Mouse (Mus musculus) monocyte, adult 2 months (primary cell): ENCODE measurements around the gene Mettl6.
"Not testable (repeated sequence)": the region's sequence is repeated elsewhere in the genome, so short reads cannot be mapped to it uniquely, and the experiment has no call there.

Source experiments
- DNase-seq, 2 experiments: peaks; one replicate each; pipeline ENCODE4 v3.0.0; 2022; ENCODE audit warnings: low spot score in 2 of 2, low read depth in 1 of 2

Mettl6 gene

DNA sequence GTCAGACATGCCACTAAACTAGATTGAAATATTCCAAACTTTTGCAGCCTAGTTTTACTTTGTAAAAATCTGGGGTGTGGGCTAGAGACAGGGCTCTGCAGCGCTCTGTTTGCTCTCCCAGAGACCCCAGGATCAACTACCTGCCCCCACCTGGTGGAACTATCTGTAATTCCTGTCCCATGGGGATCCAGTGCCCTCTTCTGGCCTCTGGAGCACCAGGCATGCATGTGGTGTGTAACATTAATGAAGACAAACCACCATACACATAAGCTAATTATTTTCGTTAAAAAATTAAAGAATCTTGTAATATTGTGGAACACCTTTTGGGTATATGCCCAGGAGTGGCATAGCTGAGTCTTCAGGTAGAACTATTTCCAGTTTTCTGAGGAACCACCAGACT lies 21.5 kb downstream of the Mettl6 start:
- DNase-seq = no peak

DNA sequence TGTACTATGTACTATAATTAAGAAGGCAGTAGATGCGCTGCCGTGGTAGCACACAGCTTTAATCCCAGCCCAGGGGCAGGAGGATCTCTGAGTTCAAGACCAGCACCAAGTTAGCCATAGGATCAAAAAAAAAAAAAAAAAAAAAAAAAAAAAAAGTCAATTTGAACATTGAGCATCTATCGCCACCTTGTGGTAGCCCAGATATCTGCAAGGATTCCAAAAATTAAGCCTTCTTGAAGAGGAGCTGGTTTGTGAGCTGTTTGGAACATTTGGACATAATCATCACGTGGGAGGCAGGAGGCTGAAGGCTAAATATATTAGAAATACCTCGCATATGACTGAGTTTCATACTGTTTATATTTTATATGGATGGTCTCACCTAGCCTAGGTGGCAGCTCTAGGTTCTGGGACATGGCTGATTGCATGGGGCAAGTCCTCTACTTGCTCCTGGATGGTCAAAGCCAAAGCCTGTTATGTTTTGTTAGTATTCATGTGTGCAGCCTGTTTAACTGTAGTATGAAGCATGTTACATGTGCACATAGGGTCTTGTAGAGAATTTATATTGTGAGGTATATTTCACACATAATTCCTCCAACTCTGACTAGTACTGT lies 22.3 kb downstream of the Mettl6 start:
- peak in 1 of 2 experiments; percentile 31 for DNase-seq

DNA sequence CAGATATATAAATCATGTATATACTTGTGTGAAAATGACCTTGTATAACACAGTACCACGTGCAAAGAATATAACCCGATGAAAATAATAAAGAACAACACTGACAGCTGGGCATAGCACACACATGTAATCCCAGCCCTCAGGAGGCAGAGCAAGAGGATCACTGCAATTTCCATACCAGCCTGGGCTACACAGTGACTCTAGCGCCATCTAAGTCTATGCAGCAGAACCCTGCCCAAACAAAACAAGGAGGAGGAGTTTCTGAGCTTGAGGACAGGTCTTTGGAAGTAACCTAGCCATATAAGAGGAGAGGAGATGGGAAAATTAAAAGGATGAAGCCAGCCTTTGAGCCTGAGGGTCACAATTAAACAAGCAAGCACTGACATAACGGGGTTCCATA lies 25.1 kb downstream of the Mettl6 start:
- DNase-seq = no peak

DNA sequence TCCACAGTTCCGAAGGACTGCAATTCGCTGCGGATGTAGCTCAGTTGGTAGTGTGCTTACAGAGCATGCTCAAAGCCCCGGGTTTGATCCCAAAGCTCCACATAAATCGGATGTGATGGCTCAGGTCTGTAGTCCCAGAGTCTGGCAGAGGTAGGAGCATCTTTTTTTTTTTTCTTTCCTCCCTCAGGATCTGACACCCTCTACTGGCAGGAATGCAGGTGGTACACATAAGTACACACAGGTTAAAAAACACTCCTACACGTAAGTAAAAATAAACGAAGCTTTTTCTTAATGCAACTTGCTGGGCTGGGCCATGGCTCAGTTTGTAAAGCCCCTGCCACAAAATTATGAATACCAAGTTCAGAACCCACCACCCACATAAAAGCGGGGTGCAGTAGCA lies 30.7 kb downstream of the Mettl6 start:
- DNase-seq = no peak

DNA sequence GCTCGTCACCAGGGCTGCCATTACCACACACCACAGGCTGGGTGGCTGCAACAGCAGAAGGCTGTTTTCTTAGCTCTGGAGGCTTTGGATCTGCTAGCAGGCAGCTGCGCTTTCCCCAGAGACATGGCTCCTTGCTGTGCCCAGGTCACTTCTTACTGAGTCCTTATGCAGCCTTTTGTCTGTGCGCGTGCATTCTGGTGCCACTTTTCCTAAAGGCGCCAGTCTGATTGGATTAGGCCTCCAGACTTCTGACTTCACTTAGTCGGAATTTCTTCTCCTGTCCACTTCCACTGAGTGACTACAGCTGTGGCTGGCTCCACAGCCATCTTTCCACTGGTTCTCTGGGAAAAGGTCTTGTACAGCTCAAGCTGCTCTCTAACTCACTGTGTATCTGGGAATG lies 32.0 kb downstream of the Mettl6 start:
- DNase-seq = no peak

DNA sequence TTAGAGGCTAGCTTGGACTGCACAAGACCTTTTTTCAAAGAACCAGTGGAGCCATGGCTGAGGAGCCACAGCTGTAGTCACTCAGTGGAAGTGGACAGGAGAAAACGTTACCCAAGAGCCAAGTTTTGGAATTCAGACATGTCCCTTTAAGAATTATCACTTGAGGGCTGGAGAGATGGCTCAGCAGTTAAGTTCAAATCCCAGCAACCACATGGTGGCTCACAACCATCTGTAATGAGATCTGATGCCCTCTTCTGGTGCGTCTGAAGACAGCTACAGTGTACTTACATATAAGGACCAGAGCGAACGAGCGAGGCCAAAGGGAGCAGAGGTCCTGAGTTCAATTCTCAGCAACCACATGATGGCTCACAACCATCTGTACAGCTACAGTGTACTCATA lies 32.6 kb downstream of the Mettl6 start:
- DNase-seq = not testable (repeated sequence)

DNA sequence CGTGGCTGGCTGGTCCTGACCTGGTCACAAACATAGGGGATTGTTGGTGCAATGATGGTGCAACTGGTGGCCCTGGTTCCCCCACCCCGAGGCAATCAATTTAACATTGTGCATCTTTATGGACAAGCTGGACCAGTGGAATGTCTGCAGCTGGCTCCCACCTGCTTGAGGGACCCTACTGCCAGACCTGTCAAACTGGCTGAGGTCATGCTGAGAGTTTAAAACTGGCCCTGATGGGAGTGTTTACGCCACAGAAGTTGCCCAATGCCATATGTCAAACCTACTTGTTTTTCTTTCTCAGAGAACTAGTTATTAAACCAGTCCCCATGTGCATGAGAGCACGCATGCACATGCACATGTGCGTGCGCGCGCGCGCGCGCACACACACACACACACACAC lies 36.8 kb downstream of the Mettl6 start:
- no peak for DNase-seq

DNA sequence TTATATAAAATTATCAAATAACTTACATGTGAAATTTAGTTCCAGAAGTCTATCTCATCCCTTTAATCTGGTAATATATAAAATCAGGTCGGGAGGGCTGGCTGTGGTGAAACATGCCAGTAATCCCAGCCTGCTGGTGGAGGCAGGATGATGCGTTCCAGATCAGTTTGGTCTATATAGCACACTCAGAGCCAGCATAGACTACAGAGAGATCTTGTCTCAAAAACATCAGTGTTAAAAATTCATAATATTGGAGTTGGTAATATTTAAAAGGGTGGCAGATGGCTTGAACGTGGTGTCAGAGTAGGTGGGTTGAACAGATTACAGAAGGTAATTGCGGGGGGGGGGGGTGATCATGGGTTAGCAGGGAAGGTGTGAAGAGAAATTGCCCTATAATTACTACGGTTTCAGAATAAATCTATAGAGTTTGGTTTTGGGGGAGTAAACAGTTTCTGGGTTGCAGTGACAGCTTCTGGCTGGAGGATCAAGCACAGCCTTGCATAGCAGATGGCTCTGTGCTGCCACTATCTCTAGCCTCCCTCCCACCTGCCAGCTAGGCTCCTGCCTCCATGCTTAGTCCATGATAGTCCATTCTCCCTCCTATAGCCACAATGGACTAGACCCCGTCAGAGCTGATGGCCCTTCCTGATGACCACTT lies 38.6 kb downstream of the Mettl6 start:
- no peak for DNase-seq

DNA sequence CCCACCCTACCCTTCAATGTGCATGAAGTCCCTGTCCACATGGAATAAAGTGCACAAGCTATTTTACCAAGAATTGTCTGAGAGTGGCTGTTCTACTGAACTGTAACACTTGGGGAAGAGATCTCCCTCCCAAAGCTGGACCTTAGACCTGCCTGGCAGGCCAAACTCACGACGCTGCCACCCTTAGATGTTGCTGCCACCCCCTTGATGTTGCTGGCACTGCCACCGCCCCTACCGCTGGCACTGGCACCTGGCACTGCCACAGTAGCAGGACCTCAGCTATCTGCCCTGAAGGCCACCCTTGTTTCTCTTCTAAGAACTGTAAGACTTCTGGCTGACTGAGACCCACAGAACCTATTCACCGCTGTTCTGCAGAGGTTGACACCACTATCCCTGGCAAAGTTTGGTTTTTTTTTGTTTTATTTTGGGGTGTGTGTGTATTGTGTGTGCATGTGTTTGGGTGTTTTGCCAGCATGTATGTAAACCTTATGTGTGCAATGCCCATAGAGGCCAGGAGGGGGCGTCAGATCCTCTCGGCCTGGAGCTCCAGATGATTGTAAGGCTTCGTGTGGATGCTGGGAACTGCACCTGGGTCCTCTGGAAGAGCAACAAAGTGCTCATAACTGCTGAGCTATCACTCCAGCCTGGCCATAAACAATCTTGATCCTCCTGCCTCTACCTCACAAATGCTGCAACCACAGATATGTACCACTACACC lies 39.8 kb downstream of the Mettl6 start:
- DNase-seq = no peak

DNA sequence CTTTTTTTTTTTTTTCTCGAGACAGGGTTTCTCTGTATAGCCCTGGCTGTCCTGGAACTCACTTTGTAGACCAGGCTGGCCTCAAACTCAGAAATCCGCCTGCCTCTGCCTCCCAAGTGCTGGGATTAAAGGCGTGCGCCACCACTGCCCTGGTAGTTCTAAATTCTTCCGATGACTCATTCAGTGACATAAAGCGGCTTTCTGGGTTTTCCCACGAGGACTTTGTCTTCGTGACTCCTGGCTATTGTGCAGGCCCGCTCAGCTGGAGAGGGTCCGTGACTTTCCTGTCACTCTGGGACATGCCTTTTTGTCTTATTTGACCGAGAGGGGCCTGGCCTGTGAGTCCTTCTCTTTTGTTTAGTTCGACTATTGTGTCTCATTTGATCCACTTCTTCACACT lies 40.9 kb downstream of the Mettl6 start:
- not testable (repeated sequence) for DNase-seq

DNA sequence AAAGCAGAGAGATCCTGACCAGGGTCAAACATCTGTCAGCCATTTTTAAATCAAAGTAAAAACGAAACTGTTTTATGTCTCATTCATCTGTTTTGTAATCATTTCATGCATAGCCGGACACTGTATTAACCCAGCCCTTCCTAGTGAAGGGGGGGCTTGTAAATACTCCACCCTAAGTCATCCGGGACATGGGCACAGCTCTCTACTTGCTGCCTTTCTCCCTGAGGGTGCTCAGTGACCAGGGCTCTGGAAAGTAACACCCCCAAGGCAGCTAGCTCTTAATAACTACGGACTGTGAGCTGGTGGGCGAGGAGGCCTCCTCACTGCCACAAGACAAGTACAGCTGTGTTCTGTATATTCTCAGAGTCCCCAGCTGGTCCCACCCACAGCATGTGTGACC lies 45.8 kb downstream of the Mettl6 start:
- DNase-seq = no peak

DNA sequence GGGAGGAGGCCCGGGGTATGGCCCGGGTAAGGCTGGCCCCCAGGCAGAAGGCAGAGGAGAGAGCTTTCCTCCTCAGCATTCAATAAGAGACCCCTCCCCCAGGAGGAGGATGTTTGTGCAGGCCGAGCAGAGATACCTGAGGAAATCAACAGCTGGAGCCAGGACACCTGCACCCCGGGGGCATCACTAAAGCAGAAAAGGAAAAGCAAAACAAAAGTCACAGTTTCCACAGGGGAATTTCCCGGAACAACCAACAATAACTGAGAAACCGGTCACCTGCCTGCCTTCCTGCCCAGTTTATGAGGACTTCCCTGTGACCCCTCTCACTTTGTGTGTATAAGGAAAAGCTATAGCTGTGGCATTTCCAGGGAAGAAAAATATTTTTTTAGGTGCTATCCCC lies 51.2 kb downstream of the Mettl6 start:
- DNase-seq = no peak

DNA sequence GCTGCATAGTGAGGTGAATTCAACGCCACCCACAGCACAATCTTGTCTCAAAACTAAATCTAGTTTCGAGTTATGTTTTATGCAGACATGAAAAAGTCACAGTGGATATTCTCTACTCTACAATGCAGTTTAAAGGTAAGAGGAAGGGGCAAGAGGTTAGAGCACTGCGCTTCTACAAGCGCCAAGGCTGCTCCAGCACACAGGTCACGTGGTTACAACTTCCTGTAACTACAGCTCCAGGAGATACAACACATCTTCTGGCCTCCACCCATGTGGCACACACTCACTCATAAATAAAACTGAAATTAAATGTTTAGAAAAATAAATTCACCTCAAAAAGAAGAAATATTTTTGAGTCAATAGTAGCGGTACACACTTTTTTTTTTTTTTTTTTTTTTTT lies 54.1 kb downstream of the Mettl6 start:
- DNase-seq = no peak

DNA sequence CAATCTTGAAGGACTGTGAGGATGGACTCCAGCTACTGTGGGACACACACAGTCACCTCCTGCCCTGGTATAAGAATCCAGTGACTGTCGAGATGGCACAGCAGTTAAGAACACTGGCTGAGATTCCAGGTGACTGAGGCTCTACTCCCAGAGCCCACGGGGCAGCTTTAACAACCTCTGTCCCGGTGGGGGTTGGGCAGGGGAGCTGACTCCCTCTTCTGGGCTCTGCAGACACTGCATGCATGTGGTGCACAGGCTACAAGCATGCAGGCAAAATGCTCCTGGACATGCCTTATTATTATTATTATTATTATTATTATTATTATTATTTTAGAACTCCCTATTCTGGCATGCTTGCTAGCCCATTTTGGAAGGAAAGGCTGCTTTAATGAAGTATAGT lies 54.6 kb downstream of the Mettl6 start:
- no peak for DNase-seq

DNA sequence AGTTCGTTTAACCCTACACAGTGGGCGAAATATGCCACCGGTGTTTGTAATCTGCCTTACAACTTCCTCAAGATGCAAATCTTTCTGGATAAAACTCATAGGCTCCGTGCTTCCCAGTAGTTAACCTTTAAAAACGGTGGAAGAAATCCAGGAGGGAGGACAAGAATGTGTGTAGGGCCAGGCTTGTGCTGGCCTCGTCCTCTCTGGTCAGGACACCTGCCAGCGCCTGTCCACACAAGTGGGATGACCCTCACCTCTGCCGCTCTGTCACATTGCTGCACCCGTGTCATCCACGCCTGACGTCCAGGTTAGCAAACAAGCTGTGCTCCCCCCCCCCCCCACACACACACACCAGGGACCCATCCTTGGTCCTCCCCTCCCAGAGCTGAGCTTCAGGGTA lies 55.6 kb downstream of the Mettl6 start:
- no peak for DNase-seq

DNA sequence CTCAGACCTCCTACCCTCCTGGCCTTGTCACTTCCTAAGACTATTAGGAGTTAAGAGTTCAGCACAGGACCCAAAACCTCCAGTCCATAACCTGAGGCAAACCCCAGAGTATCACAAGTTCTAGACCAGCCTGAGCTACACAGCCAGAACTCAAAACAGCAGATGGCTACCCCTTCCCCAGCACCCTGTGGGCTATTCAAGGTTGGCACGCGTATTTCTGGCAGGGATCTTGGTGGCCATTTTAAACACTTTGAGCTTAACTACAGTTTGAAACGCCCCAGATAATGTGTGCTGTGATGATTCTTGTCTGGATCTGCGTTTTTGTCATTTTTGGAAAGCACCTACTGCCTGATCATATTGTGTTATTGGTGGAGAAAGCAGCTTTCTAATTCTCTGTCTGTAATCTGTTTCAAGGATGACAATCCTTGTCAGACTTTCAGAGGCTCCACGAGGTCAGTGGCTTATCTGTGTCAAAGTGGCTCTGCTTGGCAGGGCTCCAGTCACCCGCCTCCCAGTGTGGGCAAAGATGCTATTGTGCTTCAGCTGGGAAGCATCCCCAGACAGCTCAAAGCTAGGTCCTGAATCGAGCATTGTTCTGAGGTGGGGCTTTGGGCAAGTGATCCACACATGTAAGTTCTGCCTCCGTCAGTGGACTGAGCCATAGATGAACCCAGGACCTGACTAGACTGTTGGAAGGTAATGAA lies 56.9 kb downstream of the Mettl6 start:
- DNase-seq = no peak

DNA sequence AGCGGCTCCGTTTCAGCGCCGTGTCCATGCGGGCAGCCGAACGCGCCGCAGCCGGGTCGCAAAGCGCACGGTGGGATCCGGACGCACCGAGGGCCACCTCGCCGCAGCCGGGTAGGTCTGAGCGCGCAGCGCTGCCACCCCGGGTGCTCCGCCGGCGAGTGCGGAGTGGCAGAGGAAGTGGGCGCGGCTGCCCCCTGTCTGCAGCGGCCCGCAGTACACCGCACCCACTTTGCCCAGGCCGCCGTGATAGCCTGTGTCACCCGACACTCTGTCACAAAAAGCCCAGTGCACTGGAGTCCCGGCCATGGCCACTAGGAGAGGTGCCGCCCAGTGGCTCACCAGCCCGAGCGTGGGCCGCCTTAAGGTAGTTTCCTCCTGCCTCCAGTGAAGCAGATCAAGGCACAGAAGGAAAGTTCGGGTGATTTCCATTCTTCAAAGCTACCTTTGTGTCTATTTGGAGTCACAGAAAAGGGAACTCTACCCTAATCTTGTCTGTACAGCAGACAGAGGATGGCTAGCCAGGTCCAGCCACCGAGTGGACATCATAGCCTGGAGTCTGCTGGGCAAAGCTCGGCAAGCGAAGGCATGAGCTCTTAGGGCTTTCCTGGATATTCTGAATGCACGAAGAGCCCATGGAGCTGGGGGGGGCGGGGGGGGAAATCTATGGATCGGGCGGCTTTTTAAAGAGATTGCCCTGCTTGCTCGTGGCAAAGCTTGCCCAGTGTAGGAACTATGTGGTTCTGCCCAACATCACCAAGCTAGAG lies 58.7 kb downstream of the Mettl6 start, which contains the start of gene Sh3bp5:
Gene Sh3bp5, minus strand, starts transcription at position 149 of the 764 bp plus-strand sequence.
- peak; percentile 90 to 96 for DNase-seq

DNA sequence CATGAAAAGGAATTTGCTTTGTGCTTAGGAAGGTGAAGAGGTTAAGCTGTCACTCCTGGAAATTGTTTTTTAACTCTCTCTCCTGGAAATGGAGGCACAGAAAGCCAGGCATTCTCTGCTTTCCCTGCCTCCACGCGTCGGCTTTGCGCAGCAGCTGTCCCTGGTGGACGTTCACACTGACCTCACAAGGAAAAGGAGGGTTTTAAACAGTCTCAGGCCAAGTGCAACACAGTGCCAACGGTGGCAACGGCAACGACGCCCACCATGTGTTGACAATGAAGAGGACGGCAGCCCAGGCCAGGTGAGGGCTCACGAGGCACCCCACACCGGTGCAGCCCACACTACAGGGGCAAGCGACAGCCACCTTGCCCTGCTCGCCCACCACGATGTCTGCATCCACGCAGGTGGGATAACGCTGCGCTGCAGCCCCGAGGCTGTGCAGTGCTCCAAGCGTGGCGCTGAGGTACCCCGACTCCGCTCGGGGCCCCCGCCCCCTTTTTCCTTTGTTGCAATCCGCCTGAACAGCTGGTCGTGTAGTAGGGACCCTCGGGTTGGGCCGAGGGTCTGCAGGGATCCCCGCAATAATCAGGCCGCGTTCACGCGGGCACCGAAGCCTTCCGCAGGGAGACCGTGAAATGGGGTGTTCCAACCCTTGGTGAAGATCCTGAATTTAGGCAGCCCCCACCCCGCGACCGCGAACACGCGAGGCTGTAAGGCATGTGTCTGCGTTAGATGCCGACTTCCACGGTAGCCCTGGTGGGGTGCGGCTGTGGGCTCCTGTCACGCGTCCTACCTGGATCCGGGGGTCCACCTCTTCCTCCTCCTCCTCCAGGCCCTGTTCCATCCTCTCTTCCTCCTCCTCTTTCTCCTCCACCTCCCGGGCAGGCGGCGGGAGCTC lies 59.6 kb downstream of the Mettl6 start:
- no peak for DNase-seq

DNA sequence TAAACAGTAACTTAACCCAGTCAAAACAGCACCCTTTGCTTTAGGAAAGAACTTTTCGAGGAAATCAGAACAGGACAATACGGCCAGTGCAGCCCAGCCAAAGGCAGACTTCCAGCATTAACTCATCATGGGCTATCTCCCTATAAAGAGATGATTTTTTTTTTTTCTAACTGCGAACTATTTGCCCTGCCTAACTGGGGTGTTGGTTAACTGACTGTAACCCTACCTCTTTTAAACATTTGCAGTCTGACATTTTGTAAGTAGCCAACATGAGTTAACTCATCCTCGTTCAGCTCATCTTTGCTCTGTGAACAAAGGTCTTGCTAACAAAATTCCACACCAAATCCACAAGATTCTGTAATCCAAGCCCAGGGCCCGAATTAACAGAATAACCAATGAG lies 60.4 kb downstream of the Mettl6 start:
- no peak for DNase-seq

DNA sequence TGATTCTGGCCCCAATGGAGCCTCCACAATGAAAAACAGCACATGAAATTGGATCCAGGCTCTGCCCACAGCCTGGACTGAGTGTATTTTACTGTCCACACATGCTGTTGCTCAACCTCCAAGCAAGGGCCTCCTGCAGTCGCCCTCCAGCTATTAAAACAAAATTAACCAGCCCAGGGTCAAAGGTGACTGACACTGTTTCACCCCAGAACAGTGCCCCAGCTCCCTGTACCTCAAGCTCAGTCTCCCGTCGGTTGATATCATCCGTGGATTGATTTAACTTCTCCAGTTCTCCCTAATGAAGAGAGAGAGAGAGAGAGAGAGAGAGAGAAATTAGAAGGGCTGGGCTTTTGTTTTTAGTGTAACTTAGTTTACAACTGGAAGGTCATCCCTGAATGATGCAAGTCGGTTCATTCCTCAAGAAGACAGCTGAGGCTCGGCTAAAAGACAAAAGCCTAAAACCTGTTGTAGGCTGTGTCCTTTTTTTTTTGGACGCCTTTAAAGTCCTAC lies 60.9 kb downstream of the Mettl6 start:
- DNase-seq = no peak
